In genomic region chr5:139093534-139093933, GRCm38 (mm10) we compare ENCODE assay signal across 21 mouse cellular contexts. TPM values are rescaled to one million over a fixed set of nuclear protein-coding genes. Genes with fewer than 3 reads are reported as not detected.
DNase-seq lines count a peak whose midpoint lies in the region; ATAC-seq and TF ChIP-seq lines count a peak whose summit lies in the region.
"Had no signal": no experiment of that assay in that cellular context is flagged by ENCODE, and none has a peak within 500 bp of the region (broad histone marks: within the 10 kb centered on the region; RNA-seq: fewer than 3 reads in every experiment).

No protein-coding gene starts in this region.

- H3K9ac ChIP-seq in heart, embryonic 11.5 days (ENCODE audit: low read depth, low read length): no peak overlapping the region
- no peak overlapping the region for H3K9ac ChIP-seq in kidney, embryonic 14.5 days (ENCODE audit: low read depth, low read length)
- no peak overlapping the region for H3K9ac ChIP-seq in stomach, embryonic 16.5 days (ENCODE audit: low read length)
- H3K9ac ChIP-seq: embryonic facial prominence, embryonic 15.5 days; hindbrain, embryonic 14.5 days; kidney, embryonic 15.5 days; liver, embryonic 12.5 days; lung, embryonic 15.5 days; midbrain, embryonic 12.5 days had no signal

- no peaks in the 10 kb centered on the region for H3K9me3 ChIP-seq in heart, embryonic 11.5 days (replicated peaks; ENCODE audit: control insufficient read depth, low read length)
- 0 out of 2 replicates have a peak, but pooled peaks cover 4% of the 10 kb centered on the region for H3K9me3 ChIP-seq in kidney, embryonic 14.5 days (ENCODE audit: control insufficient read depth, low read length)
- peaks cover 7% of the 10 kb centered on the region; the same call in 1 of the 2 replicates for H3K9me3 ChIP-seq in stomach, embryonic 16.5 days (replicated peaks; ENCODE audit: control insufficient read depth, low read length)
- H3K9me3 ChIP-seq: embryonic facial prominence, embryonic 15.5 days; liver, embryonic 12.5 days; lung, embryonic 15.5 days; midbrain, embryonic 12.5 days had no signal

- no peaks in the 10 kb centered on the region for H3K27me3 ChIP-seq in heart, embryonic 11.5 days (ENCODE audit: control insufficient read depth, insufficient read depth, low read length)
- H3K27me3 ChIP-seq in kidney, embryonic 14.5 days (ENCODE audit: control insufficient read depth, insufficient read depth, low read length): no peaks in the 10 kb centered on the region
- no peaks in the 10 kb centered on the region for H3K27me3 ChIP-seq in stomach, embryonic 16.5 days (ENCODE audit: control insufficient read depth, insufficient read depth, low read length)
- H3K27me3 ChIP-seq: embryonic facial prominence, embryonic 15.5 days; kidney, embryonic 15.5 days; lung, embryonic 15.5 days; midbrain, embryonic 12.5 days had no signal

- peak; percentile 34 for DNase-seq in heart, adult 8-10 months (ENCODE audit: low spot score)
- peak; percentile 67 for DNase-seq in kidney, postnatal 10 days
- DNase-seq in lung, postnatal 36 days: peak; percentile 22
- DNase-seq in lung, adult 2 months: no peak
- DNase-seq: adrenal gland, postnatal 14 days; cerebellum, adult 2 months; cerebellum, postnatal 25 days; embryo, embryonic 11 days had no signal

- H3K4me2 ChIP-seq in heart, embryonic 11.5 days: no peak overlapping the region
- no peak overlapping the region for H3K4me2 ChIP-seq in kidney, embryonic 14.5 days (replicated peaks; ENCODE audit: low read depth, low read length)
- H3K4me2 ChIP-seq in stomach, embryonic 16.5 days (ENCODE audit: low read depth, low read length): no peak overlapping the region
- H3K4me2 ChIP-seq: embryonic facial prominence, embryonic 15.5 days; hindbrain, embryonic 14.5 days; kidney, embryonic 15.5 days; liver, embryonic 12.5 days; lung, embryonic 15.5 days; midbrain, embryonic 12.5 days had no signal

- no peak overlapping the region for H3K4me3 ChIP-seq in heart, embryonic 11.5 days (ENCODE audit: low read depth, low read length)
- no peak overlapping the region for H3K4me3 ChIP-seq in kidney, embryonic 14.5 days (ENCODE audit: low read length)
- no peak overlapping the region for H3K4me3 ChIP-seq in lung, adult 2 months (replicated peaks; ENCODE audit: extremely low read depth, low read depth, low read length)
- H3K4me3 ChIP-seq in stomach, embryonic 16.5 days (replicated peaks; ENCODE audit: low read length): no peak overlapping the region
- H3K4me3 ChIP-seq: embryonic facial prominence, embryonic 15.5 days; kidney, embryonic 15.5 days; liver, embryonic 12.5 days; lung, embryonic 15.5 days; midbrain, embryonic 12.5 days had no signal

- H3K27ac ChIP-seq in heart, embryonic 11.5 days (ENCODE audit: low read depth, low read length): no peak overlapping the region
- H3K27ac ChIP-seq in kidney, embryonic 14.5 days (ENCODE audit: low read depth, low read length): no peak overlapping the region
- H3K27ac ChIP-seq in stomach, embryonic 16.5 days (ENCODE audit: low read length): no peak overlapping the region
- H3K27ac ChIP-seq: embryonic facial prominence, embryonic 15.5 days; hindbrain, embryonic 14.5 days; kidney, embryonic 15.5 days; liver, embryonic 12.5 days; lung, embryonic 15.5 days; midbrain, embryonic 12.5 days had no signal

- no peaks in the 10 kb centered on the region for H3K36me3 ChIP-seq in heart, embryonic 11.5 days (ENCODE audit: control insufficient read depth, insufficient read depth, low read length)
- no peaks in the 10 kb centered on the region for H3K36me3 ChIP-seq in kidney, embryonic 14.5 days (ENCODE audit: control insufficient read depth, insufficient read depth, low read length)
- 0 out of 2 replicates have a peak, but pooled peaks cover 4% of the 10 kb centered on the region for H3K36me3 ChIP-seq in stomach, embryonic 16.5 days (ENCODE audit: control insufficient read depth, insufficient read depth, low read length)
- H3K36me3 ChIP-seq: embryonic facial prominence, embryonic 15.5 days; kidney, embryonic 15.5 days; liver, embryonic 12.5 days; lung, embryonic 15.5 days; midbrain, embryonic 12.5 days had no signal

- H3K4me1 ChIP-seq in heart, embryonic 11.5 days (ENCODE audit: control insufficient read depth, insufficient read depth, low read length): no peaks in the 10 kb centered on the region
- H3K4me1 ChIP-seq in kidney, embryonic 14.5 days (ENCODE audit: control insufficient read depth, insufficient read depth, low read length): peaks cover 12% of the 10 kb centered on the region; the same call in 1 of the 2 replicates
- H3K4me1 ChIP-seq in lung, adult 2 months (ENCODE audit: control insufficient read depth, insufficient read depth, low read length): no peaks in the 10 kb centered on the region; the same call in 1 of the 2 replicates
- peaks cover 6% of the 10 kb centered on the region; the same call in 1 of the 2 replicates for H3K4me1 ChIP-seq in stomach, embryonic 16.5 days (ENCODE audit: control insufficient read depth, insufficient read depth, low read length)
- H3K4me1 ChIP-seq: midbrain, embryonic 12.5 days had no signal

- no peak for ATAC-seq in heart, embryonic 11.5 days (replicated peaks; ENCODE audit: insufficient number of reproducible peaks, low FRiP score, low TSS enrichment)
- no peak for ATAC-seq in kidney, embryonic 14.5 days (ENCODE audit: low FRiP score, low TSS enrichment)
- peak; percentile 29; the same call in 1 of the 2 replicates for ATAC-seq in stomach, embryonic 16.5 days (ENCODE audit: insufficient read depth, low FRiP score)
- ATAC-seq: CD4-positive, CD25-positive, alpha-beta regulatory T cell, adult 4 months; forebrain, embryonic 14.5 days; inflammation-experienced regulatory T-cells, adult 6 months; liver, embryonic 12.5 days had no signal

- TF ChIP-seq POLR2A in lung, adult 2 months (IDR thresholded peaks at IDR 0.05; ENCODE audit: borderline replicate concordance, extremely low read depth, low read depth, low read length): no peak

- no peak for TF ChIP-seq CTCF in lung, adult 2 months (IDR thresholded peaks at IDR 0.05; ENCODE audit: insufficient read depth, low read length)

- 65% methylated on average over 4 of the region's 4 CpGs for WGBS in heart, embryonic 11.5 days (ENCODE audit: insufficient replicate concordance)
- 67% methylated on average over 4 of the region's 4 CpGs for WGBS in kidney, embryonic 14.5 days
- 56% methylated on average over 4 of the region's 4 CpGs for WGBS in lung, adult 2 months
- WGBS in stomach, embryonic 16.5 days: 40% methylated on average over 4 of the region's 4 CpGs

RNA-seq across cellular contexts. Expression of gene Prkar1b, which starts 56.3 kb away (rescaled TPM):
- 1 to 10 TPM; 2.1 to 2.7 (median 2.3) TPM for total RNA-seq in heart, adult 8-10 months (2022)
- 5.3 and 8.4 TPM in 2 replicates for polyA plus RNA-seq in heart, embryonic 11.5 days (2014; fragmentation: Nextera tagmentation; extraction: Ambion mirVana)
- 10.0 and 15.7 TPM in 2 replicates for polyA plus RNA-seq in kidney, embryonic 14.5 days (2014; fragmentation: Nextera tagmentation; extraction: Ambion mirVana)
- 18.8 and 19.5 TPM in 2 replicates for polyA plus RNA-seq in lung, adult 2 months (2012; rRNA removed)
- polyA plus RNA-seq in stomach, embryonic 16.5 days (2015; fragmentation: Nextera tagmentation; extraction: Ambion mirVana): 25.2 and 25.8 TPM in 2 replicates
- total RNA-seq: neutrophil, adult 5-6 weeks had no signal

RNA-seq across cellular contexts. Expression of gene Dnaaf5, which starts 56.5 kb away (rescaled TPM):
- 10 to 100 TPM; 16.1 to 20.0 (median 18.2) TPM for total RNA-seq in heart, adult 8-10 months (2022)
- polyA plus RNA-seq in heart, embryonic 11.5 days (2014; fragmentation: Nextera tagmentation; extraction: Ambion mirVana): 6.2 and 6.9 TPM in 2 replicates
- polyA plus RNA-seq in kidney, embryonic 14.5 days (2014; fragmentation: Nextera tagmentation; extraction: Ambion mirVana): 9.1 and 11.5 TPM in 2 replicates
- 24.5 and 25.6 TPM in 2 replicates for polyA plus RNA-seq in lung, adult 2 months (2012; rRNA removed)
- polyA plus RNA-seq in stomach, embryonic 16.5 days (2015; fragmentation: Nextera tagmentation; extraction: Ambion mirVana): 2.6 and 3.1 TPM in 2 replicates
